Mouse (Mus musculus) brain, embryonic 18.5 days (tissue): ENCODE data around the gene 1700009N14Rik.

Experiments used
- DNase-seq: peaks from one replicate; pipeline ENCODE4 v3.0.0-alpha.2; 2012; ENCODE audit warnings: low read depth, low spot score

Gene 1700009N14Rik

DNA sequence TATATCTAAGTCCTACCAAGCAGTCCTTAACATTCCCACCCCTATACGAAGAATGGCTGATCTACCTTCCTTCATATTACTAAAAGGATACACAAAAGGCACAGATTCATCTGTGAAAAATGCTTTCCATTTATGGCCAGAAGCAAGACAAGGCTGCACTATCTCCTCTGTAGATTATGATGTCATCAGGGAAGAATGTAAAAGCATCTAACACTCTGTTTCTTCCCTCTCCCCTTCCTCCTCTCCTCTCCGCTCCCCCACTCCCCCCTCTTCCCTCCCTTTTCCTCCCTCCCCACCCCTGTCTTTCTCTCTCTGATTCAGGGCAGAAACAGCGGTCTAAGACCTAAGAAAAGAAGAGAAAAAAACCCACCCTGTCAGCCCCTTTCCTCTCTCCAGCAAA lies at the start of gene 1700009N14Rik:
Gene 1700009N14Rik (plus strand): TSS at position 227 of the 400 bp plus-strand sequence.
- DNase-seq: no peak

DNA sequence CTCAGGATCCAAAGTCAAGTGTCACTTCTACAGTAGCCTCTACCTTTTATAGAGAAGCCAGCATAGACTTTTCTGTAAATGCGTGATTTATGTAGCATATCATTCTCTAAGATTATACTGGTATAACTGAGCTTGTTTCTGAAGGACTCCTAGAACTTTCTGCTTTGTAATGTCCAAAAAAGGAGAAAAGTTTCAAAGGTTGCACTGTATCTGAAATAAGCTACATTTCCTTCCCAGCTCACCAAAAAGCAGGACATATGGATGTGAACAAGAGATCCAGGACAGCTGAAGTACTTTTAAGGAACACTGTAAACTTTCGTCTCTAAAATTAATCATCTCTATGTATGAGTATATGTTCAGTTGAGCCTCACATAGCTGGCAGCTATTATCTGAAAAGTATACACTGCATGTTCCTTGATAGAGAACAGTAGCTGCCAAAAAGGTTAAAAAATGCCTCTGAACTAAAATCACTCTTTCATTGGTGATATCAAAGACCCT lies 12.2 kb upstream of the 1700009N14Rik start:
- no peak for DNase-seq

DNA sequence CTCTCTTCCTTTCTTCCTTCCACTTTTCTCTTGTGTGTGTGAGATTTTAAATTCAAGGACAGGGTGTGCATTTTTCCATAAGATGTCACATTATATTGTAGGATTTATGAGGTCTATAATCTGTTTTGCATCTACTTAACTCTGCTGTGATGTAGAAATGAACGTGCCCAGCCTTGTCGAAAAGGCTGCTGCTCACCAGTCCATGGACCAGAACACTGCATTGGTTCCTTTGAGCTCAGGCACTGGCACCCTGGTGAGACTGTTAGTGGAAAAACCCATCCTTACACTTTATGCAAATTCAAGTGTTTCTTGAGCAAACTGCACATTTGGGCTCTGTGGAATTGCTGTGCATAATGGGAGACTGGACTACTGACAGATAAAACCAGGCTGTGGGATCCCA lies 24.2 kb downstream of the 1700009N14Rik start:
- no peak for DNase-seq

DNA sequence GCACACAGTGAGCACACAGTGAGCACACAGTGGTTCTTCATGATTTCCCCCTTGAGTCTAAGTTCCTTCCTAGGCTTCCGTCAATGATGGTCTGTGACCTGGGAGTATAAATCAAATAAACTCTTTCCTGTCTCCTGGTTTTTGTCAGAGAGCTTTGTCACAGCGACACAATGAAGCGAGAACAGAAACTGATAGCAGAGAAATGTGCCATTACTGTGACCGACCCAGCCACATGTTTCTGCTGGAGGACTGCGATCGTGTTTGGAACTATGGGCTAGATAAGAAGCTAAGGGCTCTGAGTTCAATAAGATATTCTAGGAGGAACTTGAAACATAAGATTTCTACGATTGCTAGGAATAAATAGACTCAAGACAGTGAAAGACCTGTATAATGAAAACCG lies 36.3 kb downstream of the 1700009N14Rik start:
- no peak for DNase-seq

DNA sequence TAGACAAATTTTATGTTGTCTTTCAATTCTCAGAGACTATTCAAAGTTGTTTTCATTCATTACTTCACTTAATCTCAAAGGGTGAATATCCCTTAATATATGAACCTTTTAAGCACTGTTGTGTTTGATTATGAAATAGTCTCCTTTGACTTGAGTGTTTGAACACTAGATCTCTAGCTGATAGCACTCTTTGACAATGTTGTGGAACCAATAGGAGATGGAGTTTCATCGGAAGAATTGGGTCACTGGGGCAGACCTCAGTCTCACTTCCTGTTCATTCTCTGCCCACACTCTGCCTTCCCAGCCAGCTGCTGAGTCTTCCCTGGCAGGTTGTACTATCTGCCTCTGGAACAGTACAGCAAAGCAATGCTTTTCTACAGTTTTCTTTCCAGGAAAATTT lies 43.5 kb downstream of the 1700009N14Rik start:
- no peak for DNase-seq

DNA sequence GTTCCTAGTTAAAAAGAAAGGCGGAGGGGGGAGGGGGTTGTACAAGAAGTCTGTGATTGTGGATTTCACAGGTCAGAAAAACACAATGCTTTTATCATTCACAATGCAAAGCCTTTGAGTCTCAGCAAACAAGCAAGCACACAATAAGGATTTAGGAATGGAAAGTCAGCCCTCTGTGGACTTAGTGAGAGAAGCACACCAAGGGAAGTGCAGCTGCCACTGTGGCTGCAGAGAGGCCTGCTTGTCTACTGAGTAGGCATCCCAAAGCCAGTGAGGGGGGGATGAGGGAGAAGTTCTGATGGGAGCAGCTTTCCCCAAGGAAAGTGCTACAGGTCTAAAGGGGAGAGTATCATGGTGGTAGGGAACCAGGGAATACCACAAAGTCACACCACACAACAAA lies 45.8 kb downstream of the 1700009N14Rik start:
- no peak for DNase-seq
